Mouse (Mus musculus): ENCODE measurements around the gene Spaar.

Gene Spaar

GRCm38 (mm10) chr4:43798936-43799335 lies 69.1 kb downstream of the Spaar start:
- peak; percentile 77 for DNase-seq (ENCODE audit: low read depth, low spot score)

Measured in ZHBTc4 (cell line).